ENCODE assay signal across 11 mouse cellular contexts in the genomic region with DNA sequence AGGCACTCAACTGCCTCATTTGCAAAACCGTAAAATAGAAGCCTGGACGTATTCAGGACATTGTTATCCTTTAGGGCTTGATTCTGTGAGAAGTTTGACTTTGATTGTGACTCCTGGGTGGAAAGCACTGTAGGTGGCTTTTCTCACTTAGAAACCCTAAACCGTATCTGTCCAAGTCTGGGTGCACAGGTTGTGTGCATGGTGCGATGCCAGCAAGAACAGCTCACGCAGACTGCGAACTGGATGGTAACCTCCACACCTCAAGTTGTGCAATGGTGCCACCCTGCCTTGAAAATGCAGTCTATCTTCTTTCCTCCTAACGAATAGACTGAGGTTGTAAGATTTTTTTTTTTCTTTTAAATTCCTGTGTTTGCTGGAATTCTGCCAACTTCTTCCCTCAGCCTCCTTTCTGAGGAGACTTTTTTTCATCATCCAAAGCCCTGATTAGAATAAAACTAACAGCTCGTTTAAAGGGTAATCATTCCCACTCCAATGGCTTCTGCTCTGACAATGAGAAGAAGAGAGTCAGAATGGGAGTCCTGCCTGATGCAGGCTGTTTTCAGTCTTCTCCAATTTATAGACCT.
DNase-seq lines count a peak whose midpoint lies in the region; ATAC-seq and TF ChIP-seq lines count a peak whose summit lies in the region.
"Had no signal": no experiment of that assay in that cellular context is flagged by ENCODE, and none has a peak within 500 bp of the region (broad histone marks: within the 10 kb centered on the region; RNA-seq: fewer than 3 reads in every experiment).

No protein-coding gene starts in this region.

- H3K4me3 ChIP-seq in forebrain, embryonic 14.5 days (ENCODE audit: low read depth, low read length) = no peak overlapping the region
- no peak overlapping the region for H3K4me3 ChIP-seq in forebrain, embryonic 10.5 days
- no peak overlapping the region for H3K4me3 ChIP-seq in lung, embryonic 15.5 days
- H3K4me3 ChIP-seq: liver, embryonic 12.5 days had no signal

- H3K27me3 ChIP-seq in forebrain, embryonic 14.5 days (replicated peaks; ENCODE audit: control insufficient read depth, insufficient read depth, low read length) = no peaks in the 10 kb centered on the region
- no peaks in the 10 kb centered on the region for H3K27me3 ChIP-seq in forebrain, embryonic 10.5 days (ENCODE audit: poor library complexity, severe bottlenecking)
- H3K27me3 ChIP-seq in lung, embryonic 15.5 days = no peaks in the 10 kb centered on the region
- H3K27me3 ChIP-seq: liver, embryonic 12.5 days had no signal

- WGBS in forebrain, embryonic 14.5 days = 32% methylated on average over 8 of the region's 8 CpGs
- WGBS in forebrain, embryonic 10.5 days = 87% methylated on average over 8 of the region's 8 CpGs
- WGBS in lung, embryonic 15.5 days = 44% methylated on average over 8 of the region's 8 CpGs

- no peak overlapping the region for H3K4me2 ChIP-seq in forebrain, embryonic 14.5 days (ENCODE audit: low read length)
- H3K4me2 ChIP-seq in lung, embryonic 15.5 days = no peak overlapping the region
- H3K4me2 ChIP-seq: liver, embryonic 12.5 days had no signal

- H3K9ac ChIP-seq in forebrain, embryonic 14.5 days (ENCODE audit: low read length) = no peak overlapping the region
- no peak overlapping the region for H3K9ac ChIP-seq in lung, embryonic 15.5 days
- H3K9ac ChIP-seq: liver, embryonic 12.5 days had no signal

- ATAC-seq in forebrain, embryonic 14.5 days = no peak
- no peak; the same call in 1 of the 2 replicates for ATAC-seq in lung, embryonic 15.5 days (ENCODE audit: borderline replicate concordance, extremely low read depth, low FRiP score, low TSS enrichment)
- ATAC-seq: liver, embryonic 12.5 days had no signal

- 0 out of 2 replicates have a peak overlapping the region, but pooled peaks have one; percentile 17 for H3K27ac ChIP-seq in forebrain, embryonic 14.5 days (ENCODE audit: low read depth, low read length)
- H3K27ac ChIP-seq in forebrain, embryonic 10.5 days = no peak overlapping the region
- peak overlapping the region; percentile 51; the same call in 1 of the 2 replicates for H3K27ac ChIP-seq in lung, embryonic 15.5 days
- H3K27ac ChIP-seq: liver, embryonic 12.5 days had no signal

- TF ChIP-seq CTCF in brain, embryonic 14.5 days (IDR thresholded peaks at IDR 0.05; ENCODE audit: borderline replicate concordance, extremely low read depth, insufficient read depth, insufficient read length) = no peak

- H3K36me3 ChIP-seq in forebrain, embryonic 14.5 days (ENCODE audit: control insufficient read depth, insufficient read depth, low read length) = no peaks in the 10 kb centered on the region
- H3K36me3 ChIP-seq in forebrain, embryonic 10.5 days (replicated peaks) = no peaks in the 10 kb centered on the region
- no peaks in the 10 kb centered on the region for H3K36me3 ChIP-seq in lung, embryonic 15.5 days
- H3K36me3 ChIP-seq: liver, embryonic 12.5 days had no signal

- H3K9me3 ChIP-seq in forebrain, embryonic 14.5 days (replicated peaks; ENCODE audit: control insufficient read depth, low read length) = no peaks in the 10 kb centered on the region
- no peaks in the 10 kb centered on the region for H3K9me3 ChIP-seq in forebrain, embryonic 10.5 days
- H3K9me3 ChIP-seq in lung, embryonic 15.5 days = no peaks in the 10 kb centered on the region
- H3K9me3 ChIP-seq: liver, embryonic 12.5 days had no signal

- no peak for TF ChIP-seq POLR2A in brain, embryonic 14.5 days (IDR thresholded peaks at IDR 0.05; ENCODE audit: borderline replicate concordance, extremely low read depth, insufficient read depth, insufficient read length, poor library complexity, severe bottlenecking)

- H3K4me1 ChIP-seq in forebrain, embryonic 14.5 days (ENCODE audit: control insufficient read depth, insufficient read depth, low read length) = peaks cover 46% of the 10 kb centered on the region
- H3K4me1 ChIP-seq in forebrain, embryonic 10.5 days = peaks cover 44% of the 10 kb centered on the region
- H3K4me1 ChIP-seq in lung, embryonic 15.5 days = peaks cover 35% of the 10 kb centered on the region
- H3K4me1 ChIP-seq: liver, embryonic 12.5 days had no signal

- DNase-seq in forebrain, embryonic 14.5 days (ENCODE audit: low spot score) = peak; percentile 82
- no peak for DNase-seq in forebrain, embryonic 10.5 days (ENCODE audit: extremely low spot score, low spot score)
- no peak for DNase-seq in lung, postnatal 10 days
- DNase-seq in brain, embryonic 14.5 days (ENCODE audit: low read depth) = peak; percentile 83
- DNase-seq in kidney, postnatal 36 days = peak; percentile 7 to 20
- no peak for DNase-seq in layer of hippocampus, postnatal 10 days (ENCODE audit: low spot score in 2 of 2)
- no peak for DNase-seq in adrenal gland, postnatal 25 days
- DNase-seq: embryo, embryonic 11 days; gastrocnemius, postnatal 36 days had no signal

Comparison
In these comparisons a context has a peak if more than half of its experiments do, and no peak if none do; other contexts are left out.
1. DNase-seq: peak in forebrain, embryonic 14.5 days (single experiment), brain, embryonic 14.5 days (single experiment) and kidney, postnatal 36 days (2 of 2); none in forebrain, embryonic 10.5 days (single experiment), lung, postnatal 10 days (single experiment), layer of hippocampus, postnatal 10 days (0 of 2) and adrenal gland, postnatal 25 days (single experiment).